Comparison of ENCODE assay signal across 8 mouse cellular contexts in genomic region chr12:76472046-76472445, GRCm38 (mm10). TPM values are rescaled to one million over a fixed set of nuclear protein-coding genes. Genes with fewer than 3 reads are reported as not detected.
DNase-seq lines count a peak whose midpoint lies in the region; ATAC-seq lines count a peak whose summit lies in the region.

No protein-coding gene starts in this region.

- H3K9ac ChIP-seq in hindbrain, embryonic 13.5 days = no peak overlapping the region

- no peaks in the 10 kb centered on the region for H3K27me3 ChIP-seq in hindbrain, embryonic 10.5 days (ENCODE audit: insufficient read depth, poor library complexity, severe bottlenecking)
- no peaks in the 10 kb centered on the region for H3K27me3 ChIP-seq in hindbrain, embryonic 13.5 days

- no peak for ATAC-seq in hindbrain, embryonic 13.5 days (ENCODE audit: low FRiP score)

- peaks cover 10% of the 10 kb centered on the region; the same call in 1 of the 2 replicates for H3K4me1 ChIP-seq in hindbrain, embryonic 10.5 days (replicated peaks)
- H3K4me1 ChIP-seq in hindbrain, embryonic 13.5 days (replicated peaks) = no peaks in the 10 kb centered on the region

- H3K4me3 ChIP-seq in hindbrain, embryonic 10.5 days = no peak overlapping the region
- no peak overlapping the region for H3K4me3 ChIP-seq in hindbrain, embryonic 13.5 days

- 16% methylated on average over 4 of the region's 4 CpGs for WGBS in hindbrain, embryonic 10.5 days
- 8% methylated on average over 4 of the region's 4 CpGs for WGBS in hindbrain, embryonic 13.5 days

- no peaks in the 10 kb centered on the region for H3K9me3 ChIP-seq in hindbrain, embryonic 10.5 days
- H3K9me3 ChIP-seq in hindbrain, embryonic 13.5 days = no peaks in the 10 kb centered on the region

- DNase-seq in hindbrain, embryonic 10.5 days (ENCODE audit: low spot score) = peak; percentile 73
- peak; percentile 54 to 64 for DNase-seq in adrenal gland, adult 18-20 months (ENCODE audit: low spot score in 2 of 2)
- peak; percentile 79 for DNase-seq in embryo, embryonic 10 days (ENCODE audit: low spot score)
- DNase-seq in heart, adult 9 months (ENCODE audit: low spot score in 2 of 2) = peak; percentile 37 to 60
- peak; percentile 67 to 85 for DNase-seq in layer of hippocampus, adult 18-20 months (ENCODE audit: low spot score in 2 of 2)
- DNase-seq in lung, postnatal 10 days = peak; percentile 79
- peak; percentile 54 for DNase-seq in right cerebral cortex, postnatal 25 days

- H3K4me2 ChIP-seq in hindbrain, embryonic 13.5 days = no peak overlapping the region

- H3K36me3 ChIP-seq in hindbrain, embryonic 10.5 days = no peaks in the 10 kb centered on the region
- H3K36me3 ChIP-seq in hindbrain, embryonic 13.5 days = no peaks in the 10 kb centered on the region

- H3K27ac ChIP-seq in hindbrain, embryonic 10.5 days = no peak overlapping the region
- no peak overlapping the region for H3K27ac ChIP-seq in hindbrain, embryonic 13.5 days

RNA-seq across cellular contexts. Expression of gene Ppp1r36, which starts 54.7 kb away (rescaled TPM):
- polyA plus RNA-seq in hindbrain, embryonic 10.5 days (2016; fragmentation: Nextera tagmentation; extraction: Ambion mirVana) = 1.1 and 1.5 TPM in 2 replicates
- polyA plus RNA-seq in hindbrain, embryonic 13.5 days (2015; fragmentation: Nextera tagmentation; extraction: Ambion mirVana) = 0.84 and 2.2 TPM in 2 replicates
- total RNA-seq in adrenal gland, adult 18-20 months (2021) = under 1 TPM; 0.27 to 0.32 TPM
- total RNA-seq in layer of hippocampus, adult 18-20 months (2021) = 1 to 10 TPM; 1.5 to 1.9 TPM

RNA-seq across cellular contexts. Expression of gene Plekhg3, which starts 58.6 kb away (rescaled TPM):
- polyA plus RNA-seq in hindbrain, embryonic 10.5 days (2016; fragmentation: Nextera tagmentation; extraction: Ambion mirVana) = 2.1 and 2.7 TPM in 2 replicates
- polyA plus RNA-seq in hindbrain, embryonic 13.5 days (2015; fragmentation: Nextera tagmentation; extraction: Ambion mirVana) = 1.6 and 2.1 TPM in 2 replicates
- 10 to 100 TPM in 1 of 2 experiments, 1 to 10 TPM in 1; 8.6 to 11.9 TPM for total RNA-seq in adrenal gland, adult 18-20 months (2021)
- total RNA-seq in layer of hippocampus, adult 18-20 months (2021) = 10 to 100 TPM; 21.9 to 24.5 TPM
